Mouse (Mus musculus) layer of hippocampus, postnatal 25 days (tissue): ENCODE data around the gene Inpp1. TPM values are rescaled to one million over a fixed set of nuclear protein-coding genes. Genes with fewer than 3 reads are reported as not detected.

Experiments
- DNase-seq, 2 experiments: peaks; one replicate each; pipeline ENCODE4 v3.0.0; 2022; ENCODE audit warnings: mixed read lengths in 2 of 2, low spot score in 1 of 2; ENCODE audit errors: extremely low spot score in 1 of 2
- total RNA-seq, 2 experiments: library from RNA; stranded (reverse); gene quantifications; 2 replicates each; pipeline ENCODE4 v1.2.3; 2021

Inpp1 gene
- total RNA-seq, 2 experiments from 2014 or later: 35.4 to 38.8 TPM

GRCm38 (mm10) chr1:52795927-52796326 lies 21.6 kb downstream of the Inpp1 start:
- no peak for DNase-seq

DNA sequence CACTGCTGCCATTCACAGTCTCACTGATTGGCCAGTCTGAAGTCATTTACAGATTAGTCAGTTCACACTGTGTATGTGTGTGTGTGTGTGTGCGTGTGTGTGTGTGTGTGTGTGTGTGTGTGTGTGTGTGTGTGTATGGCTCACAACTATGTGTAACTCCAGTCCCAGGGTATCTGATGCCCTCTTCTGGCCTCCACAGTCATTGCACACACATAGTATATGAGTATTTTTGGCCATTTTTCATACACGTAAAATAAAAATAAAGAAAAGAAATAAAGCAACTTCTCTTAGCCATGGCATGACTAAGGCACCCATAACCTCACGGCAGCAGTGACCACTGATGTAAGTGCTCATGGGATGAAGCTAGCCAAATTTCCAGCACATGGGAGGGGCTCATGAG lies 23.8 kb downstream of the Inpp1 start:
- DNase-seq: no peak

- no peak for DNase-seq
Measured at GRCm38 (mm10) chr1:52792701-52793100, 24.8 kb downstream of the Inpp1 start.

GRCm38 (mm10) chr1:52787254-52787653 lies 30.2 kb downstream of the Inpp1 start:
- no peak for DNase-seq

DNA sequence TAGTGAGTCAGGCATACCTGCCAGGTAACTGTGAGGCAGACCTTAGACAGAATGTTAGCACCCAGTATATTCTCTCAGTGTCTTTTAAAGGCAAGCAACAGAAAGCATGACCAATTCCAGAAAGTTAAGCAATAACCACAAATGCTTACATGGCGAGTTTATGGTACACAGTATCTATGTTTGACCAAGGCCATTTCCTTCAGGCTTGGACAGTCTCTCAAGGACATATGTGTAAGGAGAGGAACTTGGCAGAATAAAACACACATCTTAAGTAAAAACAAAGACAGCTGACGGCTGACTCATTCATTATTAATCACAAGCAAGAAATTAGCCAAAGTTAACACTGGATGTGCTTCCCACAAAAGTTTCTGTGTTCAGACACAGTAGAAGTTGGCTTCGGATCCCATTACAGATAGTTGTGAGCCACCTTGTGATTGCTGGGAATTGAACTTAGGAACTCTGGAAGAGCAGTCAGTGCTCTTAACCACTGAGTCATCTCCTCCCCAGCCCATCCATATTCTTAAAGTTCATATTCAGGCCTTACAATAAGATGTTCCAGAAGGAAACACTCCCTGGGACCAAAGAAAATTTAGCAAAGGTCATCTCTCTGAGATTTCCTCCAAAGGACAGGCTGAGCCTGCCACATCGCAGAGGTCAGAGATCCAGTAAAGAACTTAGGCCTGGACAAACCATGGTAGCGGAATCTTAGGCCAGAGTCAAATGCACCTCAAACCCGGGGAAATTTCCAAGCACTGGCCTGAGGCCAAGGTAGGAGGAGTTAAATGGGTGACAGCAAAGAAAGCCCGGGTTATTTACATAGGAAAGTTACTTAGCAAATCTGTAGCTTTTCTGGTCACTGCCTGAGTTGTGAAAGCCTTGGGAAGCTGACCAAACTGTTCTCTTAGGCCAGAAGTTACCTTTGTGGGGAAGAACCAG lies 52.0 kb downstream of the Inpp1 start:
- DNase-seq: no peak

- DNase-seq: no peak
Measured at GRCm38 (mm10) chr1:52763894-52764809, 53.3 kb downstream of the Inpp1 start.

- no peak for DNase-seq
Measured at GRCm38 (mm10) chr1:52758174-52758573, 59.3 kb downstream of the Inpp1 start.

- no peak for DNase-seq
Measured at GRCm38 (mm10) chr1:52754331-52754730, 63.2 kb downstream of the Inpp1 start.

- DNase-seq: no peak
Measured at GRCm38 (mm10) chr1:52753828-52754227, 63.7 kb downstream of the Inpp1 start.

- no peak for DNase-seq
Measured at GRCm38 (mm10) chr1:52752706-52753105, 64.8 kb downstream of the Inpp1 start.

DNA sequence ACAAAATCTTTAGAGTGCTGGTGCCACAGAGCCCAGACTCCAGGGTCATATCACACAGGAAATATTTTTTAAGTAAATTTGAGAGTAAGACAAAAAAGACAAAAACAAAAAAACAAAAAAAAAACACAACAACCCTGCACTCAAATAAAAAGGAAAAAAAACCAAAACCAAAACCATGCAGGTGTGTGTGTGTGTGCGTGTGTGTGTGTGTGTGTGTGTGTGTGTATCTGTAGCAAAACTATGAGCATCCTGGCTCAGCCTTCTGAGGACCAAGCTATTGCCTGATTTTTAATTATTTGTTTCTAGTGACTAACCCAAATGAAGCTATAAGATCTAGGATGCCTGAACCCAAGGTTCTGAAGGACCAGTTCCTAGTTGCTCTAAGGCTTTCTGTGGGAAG lies 65.9 kb downstream of the Inpp1 start:
- DNase-seq: no peak

GRCm38 (mm10) chr1:52749978-52750377 lies 67.5 kb downstream of the Inpp1 start:
- DNase-seq: no peak

GRCm38 (mm10) chr1:52748260-52748659 lies 69.2 kb downstream of the Inpp1 start:
- peak; percentile 62 to 86 for DNase-seq

GRCm38 (mm10) chr1:52742567-52742966 lies 74.9 kb downstream of the Inpp1 start:
- no peak for DNase-seq

Other genes starting within 250 kb of the Inpp1 start
- 1 to 10 TPM; 2.6 to 4.6 TPM for gene Nemp2, start 187.0 kb downstream of the Inpp1 start, total RNA-seq
- 10 to 100 TPM; 71.1 to 75.3 TPM for gene Mfsd6, start 90.2 kb downstream of the Inpp1 start, total RNA-seq
- 10 to 100 TPM; 16.1 to 17.0 TPM for gene Hibch, start 27.2 kb upstream of the Inpp1 start, total RNA-seq
- gene 1700019D03Rik, start 202.5 kb upstream of the Inpp1 start, total RNA-seq: 1 to 10 TPM; 8.7 to 9.3 TPM
- gene Mstn, start 244.0 kb upstream of the Inpp1 start, total RNA-seq: under 1 TPM; 0.66 to 0.77 TPM